Mouse (Mus musculus) testis, adult 2 months (tissue): ENCODE measurements around the gene Serpina16. TPM values are rescaled to one million over a fixed set of nuclear protein-coding genes. Genes with fewer than 3 reads are reported as not detected.
"Not testable (repeated sequence)": the region's sequence is repeated elsewhere in the genome, so short reads cannot be mapped to it uniquely, and the experiment has no call there.

Experiments used
- H3K27ac ChIP-seq: fragments of 200-500 bp; 2 replicates; pipeline ENCODE4 v1.5.1; 2012; ENCODE audit warnings: low read depth, low read length; ENCODE audit not compliant: control insufficient read depth, insufficient read depth
- H3K27me3 ChIP-seq: fragments of 200-500 bp; 2 replicates; pipeline ENCODE4 v1.6.1; 2012; ENCODE audit warnings: mild to moderate bottlenecking, low read length, moderate library complexity; ENCODE audit not compliant: control insufficient read depth, insufficient read depth
- H3K36me3 ChIP-seq: fragments of 200-500 bp; 2 replicates; pipeline ENCODE4 v1.6.1; 2012; ENCODE audit warnings: mild to moderate bottlenecking, low read length; ENCODE audit not compliant: control insufficient read depth, insufficient read depth
- H3K4me1 ChIP-seq: fragments of 200-500 bp; 2 replicates; pipeline ENCODE4 v1.6.1; 2012; ENCODE audit warnings: low read length; ENCODE audit not compliant: control insufficient read depth, insufficient read depth
- H3K4me3 ChIP-seq: fragments of 200-500 bp; 2 replicates; pipeline ENCODE4 v1.5.1; 2012; ENCODE audit warnings: low read depth, mild to moderate bottlenecking, low read length, moderate library complexity, mixed read lengths; ENCODE audit not compliant: control insufficient read depth
- CTCF ChIP-seq: fragments of 200-500 bp; IDR thresholded peaks from 2 replicates; pipeline ENCODE4 v1.5.1; 2012; ENCODE audit warnings: low read depth, mild to moderate bottlenecking, inconsistent platforms, low read length, moderate library complexity; ENCODE audit not compliant: control insufficient read depth, insufficient read depth, insufficient replicate concordance
- POLR2A ChIP-seq: fragments of 200-500 bp; IDR thresholded peaks from 2 replicates; pipeline ENCODE4 v1.6.1; 2012; ENCODE audit warnings: low read depth, mild to moderate bottlenecking, inconsistent platforms, low read length, moderate library complexity; ENCODE audit not compliant: control insufficient read depth
- polyA plus RNA-seq: library from polyadenylated mRNA; depleted of rRNA; stranded (reverse); fragments of >200 nt; gene quantifications from 2 replicates; pipeline ENCODE4 v1.2.3, GENCODE M21; 2012

Gene Serpina16
- polyA plus RNA-seq, 1 experiment, result 0.16 TPM

- no peak overlapping the region for H3K27ac ChIP-seq
- no peak overlapping the region for H3K4me3 ChIP-seq
- TF ChIP-seq CTCF, result no peak
- no peak for TF ChIP-seq POLR2A
- H3K27me3 ChIP-seq, result no peaks in the 10 kb centered on the region
- no peaks in the 10 kb centered on the region for H3K36me3 ChIP-seq
- H3K4me1 ChIP-seq, result no peaks in the 10 kb centered on the region
Measured at GRCm38 (mm10) chr12:103673179-103673578, 2.8 kb downstream of the Serpina16 start.

- Histone ChIP-seq H3K36me3 (no peaks in the 10 kb centered on the region), H3K27ac (no peak overlapping the region), H3K4me1 (no peaks in the 10 kb centered on the region), H3K27me3 (no peaks in the 10 kb centered on the region), H3K4me3 (no peak overlapping the region)
- TF ChIP-seq POLR2A (no peak), CTCF (no peak)
Measured at GRCm38 (mm10) chr12:103671483-103671882, 4.5 kb downstream of the Serpina16 start.

- Histone ChIP-seq H3K4me3 (no peak overlapping the region), H3K27ac (no peak overlapping the region), H3K27me3 (no peaks in the 10 kb centered on the region), H3K36me3 (no peaks in the 10 kb centered on the region), H3K4me1 (no peaks in the 10 kb centered on the region)
- TF ChIP-seq CTCF (no peak), POLR2A (no peak)
Measured at GRCm38 (mm10) chr12:103670964-103671363, 5.0 kb downstream of the Serpina16 start.

- Histone ChIP-seq H3K4me3 (no peak overlapping the region), H3K36me3 (no peaks in the 10 kb centered on the region), H3K27me3 (no peaks in the 10 kb centered on the region), H3K4me1 (no peaks in the 10 kb centered on the region), H3K27ac (no peak overlapping the region)
- TF ChIP-seq CTCF, result no peak
- no peak for TF ChIP-seq POLR2A
Measured at GRCm38 (mm10) chr12:103670344-103670743, 5.6 kb downstream of the Serpina16 start.

- Histone ChIP-seq H3K36me3 (no peaks in the 10 kb centered on the region), H3K4me1 (no peaks in the 10 kb centered on the region), H3K27me3 (no peaks in the 10 kb centered on the region), H3K4me3 (no peak overlapping the region), H3K27ac (no peak overlapping the region)
- TF ChIP-seq POLR2A, result no peak
- no peak for TF ChIP-seq CTCF
Measured at GRCm38 (mm10) chr12:103665286-103665685, 10.7 kb downstream of the Serpina16 start.

- not testable (repeated sequence) for H3K36me3 ChIP-seq, H3K27ac ChIP-seq, H3K27me3 ChIP-seq, H3K4me1 ChIP-seq, H3K4me3 ChIP-seq
Measured at GRCm38 (mm10) chr12:103662053-103662452, 13.9 kb downstream of the Serpina16 start.

- Histone ChIP-seq H3K27ac (no peak overlapping the region), H3K4me3 (no peak overlapping the region), H3K4me1 (no peaks in the 10 kb centered on the region), H3K36me3 (no peaks in the 10 kb centered on the region), H3K27me3 (no peaks in the 10 kb centered on the region)
- no peak for TF ChIP-seq POLR2A
- TF ChIP-seq CTCF, result no peak
Measured at GRCm38 (mm10) chr12:103660076-103660475, 15.9 kb downstream of the Serpina16 start.

- H3K27me3 ChIP-seq, result no peaks in the 10 kb centered on the region
- no peak overlapping the region for H3K27ac ChIP-seq
- H3K36me3 ChIP-seq, result no peaks in the 10 kb centered on the region
- no peak overlapping the region for H3K4me3 ChIP-seq
- no peaks in the 10 kb centered on the region for H3K4me1 ChIP-seq
- TF ChIP-seq POLR2A (no peak), CTCF (no peak)
Measured at GRCm38 (mm10) chr12:103659171-103659570, 16.8 kb downstream of the Serpina16 start.
